In genomic region chr5:143471165-143471546, GRCm38 (mm10) we compare ENCODE assay signal across 11 mouse cellular contexts. TPM values are rescaled to one million over a fixed set of nuclear protein-coding genes. Genes with fewer than 3 reads are reported as not detected.
DNase-seq lines count a peak whose midpoint lies in the region; ATAC-seq lines count a peak whose summit lies in the region.
"Had no signal": no experiment of that assay in that cellular context is flagged by ENCODE, and none has a peak within 500 bp of the region (broad histone marks: within the 10 kb centered on the region; RNA-seq: fewer than 3 reads in every experiment).

No protein-coding gene starts in this region.

- no peak overlapping the region for H3K4me2 ChIP-seq in heart, embryonic 14.5 days (ENCODE audit: low read length)
- H3K4me2 ChIP-seq in lung, embryonic 16.5 days (ENCODE audit: low read depth, low read length) = no peak overlapping the region
- no peak overlapping the region for H3K4me2 ChIP-seq in liver, embryonic 15.5 days
- H3K4me2 ChIP-seq: midbrain, embryonic 15.5 days had no signal

- intact Hi-C loops in heart, postnatal 14 days (cut with DNase I) = no loop called here

- H3K27me3 ChIP-seq in heart, embryonic 14.5 days (ENCODE audit: control insufficient read depth, insufficient read depth, low read length) = no peaks in the 10 kb centered on the region
- no peaks in the 10 kb centered on the region for H3K27me3 ChIP-seq in lung, embryonic 16.5 days (ENCODE audit: control insufficient read depth, insufficient read depth, low read depth, low read length)
- H3K27me3 ChIP-seq in liver, embryonic 15.5 days = no peaks in the 10 kb centered on the region
- H3K27me3 ChIP-seq: midbrain, embryonic 15.5 days had no signal

- H3K9me3 ChIP-seq in heart, embryonic 14.5 days (ENCODE audit: control insufficient read depth, low read length) = no peaks in the 10 kb centered on the region
- H3K9me3 ChIP-seq in lung, embryonic 16.5 days (ENCODE audit: control insufficient read depth, low read length) = no peaks in the 10 kb centered on the region
- no peaks in the 10 kb centered on the region for H3K9me3 ChIP-seq in liver, embryonic 15.5 days (replicated peaks)
- H3K9me3 ChIP-seq: midbrain, embryonic 15.5 days had no signal

- H3K36me3 ChIP-seq in heart, embryonic 14.5 days (ENCODE audit: control insufficient read depth, insufficient read depth, low read length) = peaks cover 57% of the 10 kb centered on the region
- H3K36me3 ChIP-seq in lung, embryonic 16.5 days (ENCODE audit: control insufficient read depth, insufficient read depth, low read length) = peaks cover 6% of the 10 kb centered on the region
- H3K36me3 ChIP-seq in liver, embryonic 15.5 days (replicated peaks) = peaks cover 84% of the 10 kb centered on the region

- 87% methylated on average over 3 of the region's 3 CpGs for WGBS in heart, embryonic 14.5 days
- WGBS in lung, embryonic 16.5 days = 81% methylated on average over 3 of the region's 3 CpGs
- 62% methylated on average over 3 of the region's 3 CpGs for WGBS in liver, embryonic 15.5 days (ENCODE audit: insufficient replicate concordance)

- DNase-seq in heart, postnatal 14 days = no peak
- DNase-seq in lung, postnatal 25 days (ENCODE audit: low spot score) = no peak
- DNase-seq in frontal cortex, postnatal 25 days (ENCODE audit: low spot score in 2 of 2) = no peak
- DNase-seq in spleen, adult 12 weeks (ENCODE audit: low spot score) = no peak

- ATAC-seq in heart, embryonic 14.5 days (ENCODE audit: insufficient number of reproducible peaks, insufficient read depth, low FRiP score, low read depth) = no peak
- ATAC-seq in lung, embryonic 16.5 days (ENCODE audit: low read depth) = peak; percentile 19; the same call in 1 of the 2 replicates
- ATAC-seq in liver, embryonic 15.5 days (ENCODE audit: insufficient read depth) = no peak
- ATAC-seq: CD4-positive, CD25-positive, alpha-beta regulatory T cell, adult 4 months; intestine, postnatal 0 days; midbrain, embryonic 15.5 days had no signal

- no peak overlapping the region for H3K9ac ChIP-seq in heart, embryonic 14.5 days (ENCODE audit: low read length)
- no peak overlapping the region for H3K9ac ChIP-seq in lung, embryonic 16.5 days (ENCODE audit: low read length)
- H3K9ac ChIP-seq in liver, embryonic 15.5 days = no peak overlapping the region
- H3K9ac ChIP-seq: midbrain, embryonic 15.5 days had no signal

- H3K4me3 ChIP-seq in heart, embryonic 14.5 days (ENCODE audit: control insufficient read depth in 1 of 2, insufficient read depth in 1 of 2, low read depth in 1 of 2, low read length in 2 of 2) = no peak overlapping the region
- no peak overlapping the region for H3K4me3 ChIP-seq in lung, embryonic 16.5 days (ENCODE audit: low read length)
- H3K4me3 ChIP-seq in brown adipose tissue, adult 24 weeks (ENCODE audit: insufficient read depth, low read depth, low read length) = no peak overlapping the region
- no peak overlapping the region for H3K4me3 ChIP-seq in liver, embryonic 15.5 days (replicated peaks)
- H3K4me3 ChIP-seq: midbrain, embryonic 15.5 days had no signal

- H3K4me1 ChIP-seq in heart, embryonic 14.5 days (ENCODE audit: control insufficient read depth in 2 of 2, insufficient read depth in 2 of 2, low read length in 2 of 2) = peaks cover 10 to 12% of the 10 kb centered on the region in 2 experiments
- H3K4me1 ChIP-seq in lung, embryonic 16.5 days (replicated peaks; ENCODE audit: control insufficient read depth, insufficient read depth, low read length) = no peaks in the 10 kb centered on the region; the same call in 1 of the 2 replicates
- H3K4me1 ChIP-seq in brown adipose tissue, adult 24 weeks (ENCODE audit: control insufficient read depth, insufficient read depth, insufficient read length, low read length) = peaks cover 3% of the 10 kb centered on the region; the same call in 1 of the 2 replicates
- H3K4me1 ChIP-seq in liver, embryonic 15.5 days (replicated peaks) = peaks cover 18% of the 10 kb centered on the region
- H3K4me1 ChIP-seq: midbrain, embryonic 15.5 days had no signal

- peak overlapping the region; percentile 75 to 89 for H3K27ac ChIP-seq in heart, embryonic 14.5 days (replicated peaks in 1 of 2; ENCODE audit: control insufficient read depth in 1 of 2, insufficient read depth in 1 of 2, low read depth in 2 of 2, low read length in 2 of 2)
- peak overlapping the region; percentile 52; the same call in 1 of the 2 replicates for H3K27ac ChIP-seq in lung, embryonic 16.5 days (ENCODE audit: low read length)
- H3K27ac ChIP-seq in brown adipose tissue, adult 24 weeks (replicated peaks; ENCODE audit: low read depth, low read length) = peak overlapping the region; percentile 33
- 0 out of 2 replicates have a peak overlapping the region, but pooled peaks have one; percentile 21 for H3K27ac ChIP-seq in liver, embryonic 15.5 days (replicated peaks)
- H3K27ac ChIP-seq: midbrain, embryonic 15.5 days had no signal

RNA-seq across cellular contexts. Expression of gene Daglb, which starts 6.8 kb away (rescaled TPM):
- polyA plus RNA-seq in heart, embryonic 14.5 days (2014; fragmentation: Nextera tagmentation; extraction: Ambion mirVana) = 10.8 TPM in 2 replicates
- total RNA-seq in heart, postnatal 14 days (2021) = 1 to 10 TPM; 7.7 to 7.9 TPM
- 8.4 TPM in 2 replicates for polyA plus RNA-seq in lung, embryonic 16.5 days (2015; fragmentation: Nextera tagmentation; extraction: Ambion mirVana)
- 3.7 and 4.8 TPM in 2 replicates for polyA plus RNA-seq in brown adipose tissue, adult 24 weeks (2012; ENCODE audit: insufficient read depth, insufficient read length, missing spikeins)
- 8.3 and 9.3 TPM in 2 replicates for polyA plus RNA-seq in liver, embryonic 15.5 days (2015; fragmentation: Nextera tagmentation; extraction: Ambion mirVana)

RNA-seq across cellular contexts. Expression of gene Rac1, which starts 56.7 kb away (rescaled TPM):
- 407 and 410 TPM in 2 replicates for polyA plus RNA-seq in heart, embryonic 14.5 days (2014; fragmentation: Nextera tagmentation; extraction: Ambion mirVana)
- total RNA-seq in heart, postnatal 14 days (2021) = 100 to 1,000 TPM; 257 to 259 TPM
- polyA plus RNA-seq in lung, embryonic 16.5 days (2015; fragmentation: Nextera tagmentation; extraction: Ambion mirVana) = 329 and 475 TPM in 2 replicates
- 165 and 188 TPM in 2 replicates for polyA plus RNA-seq in brown adipose tissue, adult 24 weeks (2012; ENCODE audit: insufficient read depth, insufficient read length, missing spikeins)
- 155 and 162 TPM in 2 replicates for polyA plus RNA-seq in liver, embryonic 15.5 days (2015; fragmentation: Nextera tagmentation; extraction: Ambion mirVana)

Comparison
In these comparisons a context has a peak if more than half of its experiments do, and no peak if none do; other contexts are left out.
1. H3K27ac ChIP-seq: peak in every context shown above with its lines; median percentile 82 in heart, embryonic 14.5 days; 52 in lung, embryonic 16.5 days; 33 in brown adipose tissue, adult 24 weeks; 21 in liver, embryonic 15.5 days.